Mouse (Mus musculus) liver, postnatal 0 days (tissue): ENCODE data around the gene Rad51b. TPM values are rescaled to one million over a fixed set of nuclear protein-coding genes. Genes with fewer than 3 reads are reported as not detected.

Experiments
- ATAC-seq: fragments of 200-750 bp; cut with Nextera tagmentation; 2 replicates; pipeline ENCODE4 v1.8.0; 2017; ENCODE audit warnings: mild to moderate bottlenecking, moderate library complexity
- DNase-seq: peaks from one replicate; pipeline ENCODE4 v3.0.0-alpha.2; 2016
- H3K27ac ChIP-seq: fragments of 300-500 bp; sonication (generic); 2 replicates; pipeline ENCODE4 v1.5.1; 2014; ENCODE audit warnings: antibody characterized with exemption, moderate library complexity, mild to moderate bottlenecking, low read depth
- H3K27me3 ChIP-seq: fragments of 300-500 bp; sonication (generic); 2 replicates; pipeline ENCODE4 v1.6.1; 2014; ENCODE audit warnings: low read length, control low read depth, mixed read lengths; ENCODE audit not compliant: insufficient read depth
- H3K36me3 ChIP-seq: fragments of 300-500 bp; sonication (generic); replicated peaks from 2 replicates; pipeline ENCODE4 v1.6.1; 2014; ENCODE audit warnings: mild to moderate bottlenecking, control low read depth, low read length, moderate library complexity, mixed read lengths; ENCODE audit not compliant: insufficient read depth
- H3K4me1 ChIP-seq: fragments of 300-500 bp; sonication (generic); 2 replicates; pipeline ENCODE4 v1.6.1; 2014; ENCODE audit warnings: antibody characterized with exemption, mild to moderate bottlenecking, control low read depth; ENCODE audit not compliant: insufficient read depth
- H3K4me2 ChIP-seq: fragments of 300-500 bp; sonication (generic); 2 replicates; pipeline ENCODE4 v1.6.1; 2014; ENCODE audit warnings: low read depth, mild to moderate bottlenecking, low read length, moderate library complexity, mixed read lengths
- H3K4me3 ChIP-seq: fragments of 300-500 bp; sonication (generic); 2 replicates; pipeline ENCODE4 v1.5.1; 2014; ENCODE audit warnings: low read depth, low read length
- H3K9ac ChIP-seq: fragments of 300-500 bp; sonication (generic); replicated peaks from 2 replicates; pipeline ENCODE4 v1.6.1; 2014; ENCODE audit warnings: mild to moderate bottlenecking, moderate library complexity
- H3K9me3 ChIP-seq: fragments of 300-500 bp; sonication (generic); 2 replicates; pipeline ENCODE4 v1.6.1; 2016; ENCODE audit warnings: mild to moderate bottlenecking, control low read depth, low read length, mixed read lengths
- CTCF ChIP-seq: sonication (generic); IDR thresholded peaks from 2 replicates; pipeline ENCODE4 v1.5.1; 2016; ENCODE audit warnings: antibody characterized with exemption, low read depth
- EP300 ChIP-seq: IDR thresholded peaks from 2 replicates; pipeline ENCODE4 v1.6.1; 2016; ENCODE audit warnings: antibody characterized with exemption, low read depth, mild to moderate bottlenecking
- WGBS: fragments of 180-500 bp; shearing (Covaris S2); extraction: QIAGEN DNeasy Blood & Tissue Kit; methylation state at CpG from one replicate; pipeline ENCODE4 v1.1.7; 2014; ENCODE audit not compliant: insufficient replicate concordance; 5-methylcytosine and 5-hydroxymethylcytosine counted together
- polyA plus RNA-seq: library from polyadenylated mRNA; unstranded; fragments of >200 nt; fragmentation: Nextera tagmentation; extraction: Ambion mirVana; gene quantifications from 2 replicates; pipeline ENCODE4 v1.2.1, GENCODE M21; 2015

Rad51b gene
- polyA plus RNA-seq, 1 experiment from 2014 or later, result 2.5 TPM

DNA sequence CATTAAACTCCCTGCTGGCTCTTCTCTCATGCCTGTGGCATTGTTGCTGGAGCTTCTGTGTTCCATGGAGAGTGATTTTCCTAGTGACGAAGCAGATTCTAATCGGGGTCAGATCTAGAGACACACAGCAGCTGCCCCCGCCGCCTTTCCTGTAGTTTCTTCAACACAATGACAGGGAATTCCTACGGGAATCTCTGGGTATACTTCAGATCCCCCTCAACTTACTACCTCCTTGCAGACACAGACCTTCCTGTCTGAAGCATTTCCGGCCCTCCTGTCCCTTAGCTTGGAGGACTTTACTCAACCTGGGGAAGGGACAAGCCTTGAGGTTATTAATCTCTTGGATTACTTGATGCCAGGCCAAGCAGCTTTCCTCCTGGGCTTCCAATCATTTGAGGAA is 499.2 kb downstream of the Rad51b start:
- Histone ChIP-seq H3K36me3 (no peaks in the 10 kb centered on the region), H3K9ac (no peak overlapping the region), H3K27me3 (no peaks in the 10 kb centered on the region), H3K27ac (no peak overlapping the region), H3K4me1 (peaks cover 13% of the 10 kb centered on the region), H3K4me3 (no peak overlapping the region), H3K4me2 (no peak overlapping the region), H3K9me3 (no peaks in the 10 kb centered on the region)
- 64% methylated on average over 6 of the region's 6 CpGs for WGBS
- no peak for DNase-seq
- TF ChIP-seq CTCF (no peak), EP300 (no peak)
- ATAC-seq, result no peak

DNA sequence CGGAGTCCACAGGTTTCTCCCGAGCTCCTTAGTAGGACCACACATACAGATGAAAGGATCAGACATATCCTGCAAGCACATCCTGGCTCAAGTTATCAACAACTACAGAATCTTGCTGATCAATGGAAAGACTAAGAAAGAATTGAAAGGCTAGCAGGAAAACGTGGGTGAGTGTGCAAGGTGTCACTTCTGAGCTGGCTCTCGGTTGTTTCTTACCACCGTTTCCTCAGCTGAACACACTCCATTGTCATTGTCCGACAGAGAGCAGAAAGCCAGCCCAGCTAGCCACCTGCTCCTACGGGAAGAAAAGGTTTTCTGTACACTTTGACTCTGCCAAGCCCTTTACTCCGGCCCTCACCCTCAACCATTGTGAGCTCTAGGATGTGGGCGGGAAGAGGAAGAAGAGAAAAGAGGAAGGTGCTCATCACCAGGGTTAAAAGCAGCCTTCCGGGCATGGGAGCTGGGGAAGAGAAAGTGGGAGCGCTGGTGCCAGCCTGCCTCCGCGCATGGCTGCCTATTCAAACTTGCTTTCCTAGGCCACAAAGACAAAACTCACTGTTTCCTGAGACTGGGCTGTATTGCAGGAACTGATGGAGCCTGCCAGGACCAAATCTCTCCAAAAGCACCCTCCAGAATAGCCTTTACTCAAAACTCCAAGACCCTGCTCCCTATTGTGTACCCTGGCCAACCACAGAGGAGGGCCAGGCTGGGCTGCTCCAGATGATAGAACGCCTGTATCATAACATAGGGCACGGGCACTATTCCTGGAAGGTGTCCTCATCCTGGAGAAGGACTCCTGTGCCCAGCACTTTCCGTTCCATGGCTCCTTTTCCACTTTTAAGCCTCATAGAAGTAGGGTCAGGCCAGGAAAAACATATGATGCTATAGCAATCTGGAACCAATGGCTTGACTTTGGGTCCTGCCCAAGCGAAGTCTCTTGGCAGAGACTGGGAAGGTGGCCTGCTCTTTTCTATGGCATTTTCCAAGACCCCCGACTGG is 500.0 kb downstream of the Rad51b start:
- 0 out of 2 replicates have a peak overlapping the region, but pooled peaks have one; percentile 11 for H3K27ac ChIP-seq
- ATAC-seq, result no peak
- H3K9me3 ChIP-seq, result no peaks in the 10 kb centered on the region
- no peak overlapping the region for H3K9ac ChIP-seq
- H3K4me2 ChIP-seq, result 0 out of 2 replicates have a peak overlapping the region, but pooled peaks have one; percentile 11
- H3K27me3 ChIP-seq, result no peaks in the 10 kb centered on the region
- H3K4me1 ChIP-seq, result peaks cover 13% of the 10 kb centered on the region
- H3K36me3 ChIP-seq, result no peaks in the 10 kb centered on the region
- 52% methylated on average over 18 of the region's 18 CpGs for WGBS
- no peak for DNase-seq
- H3K4me3 ChIP-seq, result no peak overlapping the region
- no peak for TF ChIP-seq EP300
- no peak for TF ChIP-seq CTCF

GRCm38 (mm10) chr12:79798488-79798887 is 501.4 kb downstream of the Rad51b start:
- no peaks in the 10 kb centered on the region for H3K9me3 ChIP-seq
- no peak for DNase-seq
- TF ChIP-seq EP300, result no peak
- no peak for TF ChIP-seq CTCF
- 76% methylated on average over 3 of the region's 3 CpGs for WGBS
- ATAC-seq, result peak; percentile 54; the same call in 1 of the 2 replicates
- H3K36me3 ChIP-seq, result no peaks in the 10 kb centered on the region
- no peak overlapping the region for H3K9ac ChIP-seq
- H3K4me1 ChIP-seq, result peaks cover 13% of the 10 kb centered on the region
- peak overlapping the region; percentile 82 for H3K27ac ChIP-seq
- H3K27me3 ChIP-seq, result no peaks in the 10 kb centered on the region
- no peak overlapping the region for H3K4me3 ChIP-seq
- no peak overlapping the region for H3K4me2 ChIP-seq

- ATAC-seq, result peak; percentile 86
- H3K27me3 ChIP-seq, result no peaks in the 10 kb centered on the region
- peaks cover 13% of the 10 kb centered on the region for H3K4me1 ChIP-seq
- TF ChIP-seq EP300, result no peak
- TF ChIP-seq CTCF, result no peak
- no peaks in the 10 kb centered on the region for H3K36me3 ChIP-seq
- no peak overlapping the region for H3K9ac ChIP-seq
- 62% methylated on average over 5 of the region's 5 CpGs for WGBS
- no peak overlapping the region for H3K4me3 ChIP-seq
- DNase-seq, result peak; percentile 31
- no peaks in the 10 kb centered on the region for H3K9me3 ChIP-seq
- H3K4me2 ChIP-seq, result no peak overlapping the region
- H3K27ac ChIP-seq, result peak overlapping the region; percentile 82; the same call in 1 of the 2 replicates
Observed at GRCm38 (mm10) chr12:79799370-79799769, 502.3 kb downstream of the Rad51b start.

- TF ChIP-seq EP300 (no peak), CTCF (no peak)
- H3K27me3 ChIP-seq, result no peaks in the 10 kb centered on the region
- 71% methylated on average over 1 of the region's 1 CpGs for WGBS
- H3K4me2 ChIP-seq, result no peak overlapping the region
- DNase-seq (no peak), ATAC-seq (no peak)
- no peaks in the 10 kb centered on the region for H3K36me3 ChIP-seq
- 0 out of 2 replicates have a peak, but pooled peaks cover 4% of the 10 kb centered on the region for H3K4me1 ChIP-seq
- H3K9me3 ChIP-seq, result no peaks in the 10 kb centered on the region
- H3K27ac ChIP-seq, result no peak overlapping the region
- no peak overlapping the region for H3K9ac ChIP-seq
- H3K4me3 ChIP-seq, result no peak overlapping the region
Observed at GRCm38 (mm10) chr12:79803670-79804069, 506.6 kb downstream of the Rad51b start.

DNA sequence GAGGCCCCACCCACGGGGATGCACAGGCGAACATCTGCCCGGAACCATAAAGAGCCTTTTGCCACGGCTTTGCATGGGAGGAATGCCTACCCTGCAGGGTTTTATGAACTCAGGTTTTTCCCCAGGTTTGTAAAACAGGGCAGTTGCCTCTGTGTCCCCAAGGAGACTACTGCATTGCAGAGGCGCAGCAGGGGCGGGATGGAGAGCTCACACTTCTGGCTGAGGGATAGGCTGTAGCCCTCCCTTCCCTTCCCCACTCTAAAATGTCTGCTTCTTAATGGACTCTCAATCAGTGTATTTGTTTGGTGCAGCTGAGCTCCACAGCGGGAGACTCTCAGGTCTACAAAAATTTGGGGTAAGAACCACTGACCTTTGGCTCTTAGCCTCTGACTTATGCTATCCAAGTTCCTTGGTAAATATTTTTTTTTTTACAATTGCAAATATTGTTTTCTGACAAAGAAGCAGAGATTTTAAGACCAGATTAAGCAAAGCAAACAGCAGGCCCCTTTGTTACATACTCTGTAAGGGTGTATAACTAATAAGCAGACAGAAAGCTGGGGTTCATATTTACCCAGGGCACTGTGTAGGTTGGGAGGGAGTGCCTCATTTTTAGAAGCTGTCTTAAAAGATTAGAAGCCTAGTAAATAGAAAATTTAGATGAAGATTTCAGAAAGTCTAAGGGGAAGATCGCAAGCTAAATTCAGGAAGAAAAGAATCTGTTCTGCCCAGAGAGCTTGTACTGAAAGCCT is 507.9 kb downstream of the Rad51b start:
- Histone ChIP-seq H3K4me3 (no peak overlapping the region), H3K4me1 (no peaks in the 10 kb centered on the region), H3K27ac (no peak overlapping the region), H3K4me2 (no peak overlapping the region), H3K9me3 (no peaks in the 10 kb centered on the region), H3K9ac (no peak overlapping the region), H3K36me3 (no peaks in the 10 kb centered on the region), H3K27me3 (no peaks in the 10 kb centered on the region)
- DNase-seq, result no peak
- no peak for TF ChIP-seq EP300
- TF ChIP-seq CTCF, result no peak
- WGBS, result 73% methylated on average over 8 of the region's 8 CpGs
- ATAC-seq, result no peak
